Mouse (Mus musculus): Measurements from ENCODE around the gene Fam222a.

Fam222a gene

DNA sequence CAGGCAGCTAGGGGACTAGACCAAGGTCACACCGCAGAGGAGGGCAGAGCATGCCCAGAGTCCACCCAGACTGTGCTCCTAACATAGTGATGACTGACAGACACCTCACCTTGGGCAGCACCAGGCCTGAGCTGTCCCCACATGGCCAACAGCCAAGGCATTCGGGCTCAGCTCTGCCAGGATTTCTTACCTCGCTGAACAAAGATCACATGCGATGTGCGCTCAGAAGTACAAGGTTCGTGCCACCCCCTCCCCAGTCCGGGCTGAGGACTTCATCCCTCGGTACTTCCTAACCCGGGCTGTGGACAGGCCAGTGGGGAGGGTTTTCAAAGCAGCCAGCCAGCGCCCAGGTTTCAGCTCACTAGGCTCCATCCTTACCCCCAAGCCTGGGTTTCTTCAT, 89.6 kb downstream of the Fam222a start:
- no peak for DNase-seq (ENCODE audit: low spot score)

DNA sequence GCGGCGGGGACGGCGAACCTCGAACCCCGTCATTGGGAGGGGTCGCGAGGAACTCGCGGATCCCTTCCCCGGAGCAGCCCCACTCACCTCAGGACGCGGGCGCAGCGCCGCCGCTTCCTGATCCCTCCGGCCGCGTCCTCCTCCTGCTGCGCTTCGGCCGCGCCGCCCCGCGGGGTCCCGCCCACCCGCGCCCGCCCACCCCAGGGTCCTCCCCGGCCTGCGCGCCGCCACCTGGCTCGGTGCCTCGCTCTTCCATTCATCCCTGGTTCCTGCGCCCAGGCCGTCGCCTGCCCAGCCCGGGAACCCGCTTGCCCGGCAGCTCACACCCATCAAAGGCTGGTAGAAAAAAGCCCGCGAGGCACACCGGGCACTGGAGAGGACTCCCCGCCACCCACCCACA, 90.4 kb downstream of the Fam222a start, which contains the start of gene Trpv4:
Trpv4 (minus strand) TSS at position 167 of the 400 bp plus-strand sequence.
- DNase-seq (ENCODE audit: low spot score) = no peak

DNA sequence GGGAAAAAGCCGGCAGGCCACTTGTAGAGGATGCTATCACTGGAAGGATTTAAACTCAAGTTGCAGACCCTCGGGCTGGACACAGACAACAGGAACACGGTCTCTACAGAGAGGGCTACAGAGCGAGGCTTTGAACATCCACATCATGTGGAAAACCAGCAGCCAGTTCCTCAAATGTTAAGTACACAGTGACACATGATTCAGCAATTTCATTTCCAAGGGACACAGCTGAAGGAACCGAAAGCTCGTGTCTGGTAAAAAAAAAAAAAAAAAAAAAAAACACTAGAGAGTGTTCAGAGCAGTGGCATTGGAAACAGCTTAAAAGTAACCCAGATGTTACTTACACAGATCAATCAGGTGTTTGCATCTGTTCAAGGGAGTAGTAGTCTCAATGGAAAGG, 93.2 kb downstream of the Fam222a start:
- no peak for DNase-seq (ENCODE audit: low spot score)
